Mouse (Mus musculus): ENCODE data around the gene Bcl2. TPM values are rescaled to one million over a fixed set of nuclear protein-coding genes. Genes with fewer than 3 reads are reported as not detected.

Gene Bcl2
- polyA plus RNA-seq, 1 experiment from 2014 or later = 10.1 TPM

GRCm38 (mm10) chr1:106616955-106617354, 97.1 kb downstream of the Bcl2 start:
- Histone ChIP-seq H3K36me3 (ENCODE audit: control insufficient read depth, insufficient read depth, low read length) (no peaks in the 10 kb centered on the region), H3K9me3 (ENCODE audit: control insufficient read depth, low read length) (no peaks in the 10 kb centered on the region), H3K4me2 (ENCODE audit: low read depth, severe bottlenecking) (no peak overlapping the region), H3K4me1 (ENCODE audit: control insufficient read depth, insufficient read depth, low read length) (no peaks in the 10 kb centered on the region), H3K27me3 (ENCODE audit: control insufficient read depth, insufficient read depth, low read length) (no peaks in the 10 kb centered on the region), H3K27ac (replicated peaks; ENCODE audit: low read depth, low read length) (no peak overlapping the region), H3K4me3 (ENCODE audit: low read depth, low read length) (no peak overlapping the region), H3K9ac (ENCODE audit: low read length) (no peak overlapping the region)
- 73% methylated on average over 5 of the region's 5 CpGs for WGBS
- ATAC-seq (ENCODE audit: insufficient number of reproducible peaks, low FRiP score, low TSS enrichment, low read depth) = no peak
- no peak for DNase-seq (ENCODE audit: low spot score)

DNA sequence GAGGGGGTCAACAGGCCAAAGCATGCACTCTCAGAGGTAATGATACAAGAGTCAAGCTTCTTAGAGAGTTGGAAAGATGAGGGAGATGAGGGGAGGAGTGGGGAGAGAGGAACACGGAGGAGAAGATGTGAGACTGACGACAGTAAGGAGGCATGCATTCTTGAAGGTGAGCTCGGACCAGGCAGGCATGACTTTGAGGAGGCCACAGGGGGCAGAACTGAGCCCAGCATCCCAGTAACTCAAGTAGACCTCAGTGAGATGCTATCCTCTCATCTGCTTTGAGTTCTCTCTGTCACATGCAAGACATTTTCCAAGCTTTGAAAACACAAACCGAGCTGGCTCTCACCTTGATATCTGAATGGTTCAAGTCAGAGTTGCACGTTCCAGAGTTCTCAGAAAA, 100.7 kb downstream of the Bcl2 start:
- Histone ChIP-seq H3K9ac (ENCODE audit: low read length) (no peak overlapping the region), H3K9me3 (ENCODE audit: control insufficient read depth, low read length) (no peaks in the 10 kb centered on the region), H3K27me3 (ENCODE audit: control insufficient read depth, insufficient read depth, low read length) (no peaks in the 10 kb centered on the region), H3K4me2 (ENCODE audit: low read depth, severe bottlenecking) (no peak overlapping the region), H3K36me3 (ENCODE audit: control insufficient read depth, insufficient read depth, low read length) (no peaks in the 10 kb centered on the region), H3K4me3 (ENCODE audit: low read depth, low read length) (no peak overlapping the region), H3K27ac (replicated peaks; ENCODE audit: low read depth, low read length) (no peak overlapping the region), H3K4me1 (ENCODE audit: control insufficient read depth, insufficient read depth, low read length) (no peaks in the 10 kb centered on the region)
- no peak for ATAC-seq (ENCODE audit: insufficient number of reproducible peaks, low FRiP score, low TSS enrichment, low read depth)
- DNase-seq (ENCODE audit: low spot score) = no peak
- WGBS = 81% methylated on average over 5 of the region's 5 CpGs

DNA sequence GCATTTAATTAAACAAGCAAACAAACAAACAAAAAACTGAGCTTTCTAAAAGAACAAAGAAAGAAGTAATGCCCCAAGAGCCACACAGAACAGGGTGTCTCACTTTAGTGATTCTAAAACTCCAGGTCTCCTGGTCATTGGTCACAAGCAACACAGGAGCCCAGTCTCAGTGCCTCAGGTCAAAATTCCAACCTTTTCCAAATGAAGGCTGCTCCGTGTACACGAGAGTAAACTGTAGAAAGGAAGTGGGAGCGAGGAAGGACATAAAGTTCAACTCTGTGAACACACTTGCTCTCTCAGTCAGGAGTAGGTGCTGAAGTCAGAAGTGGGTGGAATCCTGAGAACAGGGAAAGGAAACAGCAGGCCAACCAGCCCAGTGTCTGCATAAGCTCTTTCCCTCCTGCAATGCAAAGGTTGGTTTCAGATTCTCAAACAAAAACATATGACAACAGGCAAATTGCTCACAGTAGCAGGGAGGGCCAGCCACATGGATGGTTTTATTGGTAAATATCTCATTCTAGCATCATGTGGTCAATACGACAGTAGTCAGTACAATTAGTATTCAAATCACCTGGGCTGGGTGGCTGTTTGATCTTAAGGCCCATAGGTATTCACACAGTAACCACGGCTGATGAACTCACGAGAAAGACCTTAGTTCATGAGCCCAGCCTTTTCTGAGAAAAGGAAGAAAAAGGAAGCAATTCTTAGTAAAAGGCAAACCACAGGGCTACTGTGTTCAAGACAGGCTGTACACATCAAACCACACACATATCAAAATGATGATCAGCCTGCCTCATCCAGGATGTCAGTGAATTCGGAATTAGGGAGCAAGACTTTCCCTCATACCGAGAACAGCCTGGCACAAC, 101.7 kb downstream of the Bcl2 start:
- Histone ChIP-seq H3K27ac (replicated peaks; ENCODE audit: low read depth, low read length) (no peak overlapping the region), H3K36me3 (ENCODE audit: control insufficient read depth, insufficient read depth, low read length) (no peaks in the 10 kb centered on the region), H3K4me2 (ENCODE audit: low read depth, severe bottlenecking) (no peak overlapping the region), H3K27me3 (ENCODE audit: control insufficient read depth, insufficient read depth, low read length) (no peaks in the 10 kb centered on the region), H3K4me1 (ENCODE audit: control insufficient read depth, insufficient read depth, low read length) (no peaks in the 10 kb centered on the region), H3K4me3 (ENCODE audit: low read depth, low read length) (no peak overlapping the region), H3K9ac (ENCODE audit: low read length) (no peak overlapping the region), H3K9me3 (ENCODE audit: control insufficient read depth, low read length) (no peaks in the 10 kb centered on the region)
- DNase-seq (ENCODE audit: low spot score) (no peak), ATAC-seq (ENCODE audit: insufficient number of reproducible peaks, low FRiP score, low TSS enrichment, low read depth) (no peak)
- 67% methylated on average over 8 of the region's 8 CpGs for WGBS

DNA sequence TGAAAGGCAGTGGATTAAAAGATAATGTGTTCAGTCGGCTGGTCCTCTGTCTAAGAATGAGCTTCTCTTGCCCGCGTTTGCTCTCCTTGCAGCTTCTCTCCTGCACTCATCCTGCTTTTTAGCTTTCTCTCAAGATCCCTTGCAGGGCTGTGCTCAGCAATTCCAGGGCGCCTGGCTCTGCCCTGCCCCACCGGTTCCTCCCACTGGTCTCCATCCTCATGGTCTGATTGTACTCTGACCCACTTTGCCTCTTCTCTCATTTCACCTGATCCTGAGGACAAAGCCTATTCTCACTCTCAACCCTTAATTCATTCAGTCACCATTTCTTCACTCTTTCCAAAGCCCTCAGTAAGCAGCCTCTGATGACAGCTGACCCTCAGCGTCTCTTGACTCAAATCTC, 102.8 kb downstream of the Bcl2 start:
- no peaks in the 10 kb centered on the region for H3K9me3 ChIP-seq (ENCODE audit: control insufficient read depth, low read length)
- H3K27me3 ChIP-seq (ENCODE audit: control insufficient read depth, insufficient read depth, low read length) = no peaks in the 10 kb centered on the region
- H3K27ac ChIP-seq (replicated peaks; ENCODE audit: low read depth, low read length) = no peak overlapping the region
- DNase-seq (ENCODE audit: low spot score) = no peak
- no peak overlapping the region for H3K9ac ChIP-seq (ENCODE audit: low read length)
- H3K4me2 ChIP-seq (ENCODE audit: low read depth, severe bottlenecking) = no peak overlapping the region
- no peaks in the 10 kb centered on the region for H3K36me3 ChIP-seq (ENCODE audit: control insufficient read depth, insufficient read depth, low read length)
- no peak overlapping the region for H3K4me3 ChIP-seq (ENCODE audit: low read depth, low read length)
- H3K4me1 ChIP-seq (ENCODE audit: control insufficient read depth, insufficient read depth, low read length) = no peaks in the 10 kb centered on the region
- 88% methylated on average over 6 of the region's 6 CpGs for WGBS
- ATAC-seq (ENCODE audit: insufficient number of reproducible peaks, low FRiP score, low TSS enrichment, low read depth) = no peak

DNA sequence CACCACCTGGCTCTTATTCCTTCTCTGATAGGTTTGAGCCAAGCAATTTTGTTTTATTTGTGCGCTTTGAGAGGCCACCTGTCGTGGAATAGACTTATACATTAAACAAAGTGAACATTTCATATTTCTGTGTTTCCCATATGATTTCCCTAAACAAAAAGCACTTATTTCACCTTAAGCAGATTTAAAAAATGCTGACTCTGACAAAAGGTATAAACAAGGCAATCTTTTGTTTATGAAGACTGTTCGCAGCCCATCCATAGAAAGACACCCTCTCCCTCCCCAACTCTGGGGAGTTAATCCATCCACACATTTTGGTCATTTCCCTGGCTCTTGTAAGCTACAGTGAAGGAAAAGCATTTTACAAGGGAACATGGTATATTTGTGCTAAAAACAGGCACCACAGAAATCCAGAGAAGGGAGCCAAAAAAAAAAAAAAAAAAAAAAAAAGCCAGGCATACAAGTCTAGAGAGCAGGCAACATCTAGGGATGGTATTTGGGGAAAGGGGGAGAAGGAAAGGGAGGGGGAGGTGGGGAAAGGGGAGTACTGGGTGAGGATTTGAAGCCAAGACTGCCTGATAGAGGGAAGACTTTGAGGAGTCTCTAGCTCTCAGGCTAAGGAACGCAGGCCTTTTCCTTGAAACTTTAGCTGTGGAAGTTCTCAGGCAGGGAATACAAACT, 105.8 kb downstream of the Bcl2 start:
- no peaks in the 10 kb centered on the region for H3K27me3 ChIP-seq (ENCODE audit: control insufficient read depth, insufficient read depth, low read length)
- no peak for DNase-seq (ENCODE audit: low spot score)
- peaks cover 5% of the 10 kb centered on the region; the same call in 1 of the 2 replicates for H3K4me1 ChIP-seq (ENCODE audit: control insufficient read depth, insufficient read depth, low read length)
- H3K9me3 ChIP-seq (ENCODE audit: control insufficient read depth, low read length) = no peaks in the 10 kb centered on the region
- no peak overlapping the region for H3K4me2 ChIP-seq (ENCODE audit: low read depth, severe bottlenecking)
- no peak overlapping the region for H3K9ac ChIP-seq (ENCODE audit: low read length)
- WGBS = 94% methylated on average over 4 of the region's 4 CpGs
- no peak overlapping the region for H3K4me3 ChIP-seq (ENCODE audit: low read depth, low read length)
- no peak overlapping the region for H3K27ac ChIP-seq (replicated peaks; ENCODE audit: low read depth, low read length)
- no peak for ATAC-seq (ENCODE audit: insufficient number of reproducible peaks, low FRiP score, low TSS enrichment, low read depth)
- no peaks in the 10 kb centered on the region for H3K36me3 ChIP-seq (ENCODE audit: control insufficient read depth, insufficient read depth, low read length)

GRCm38 (mm10) chr1:106606951-106607350, 107.1 kb downstream of the Bcl2 start:
- 91% methylated on average over 5 of the region's 5 CpGs for WGBS
- Histone ChIP-seq H3K9me3 (ENCODE audit: control insufficient read depth, low read length) (no peaks in the 10 kb centered on the region), H3K27me3 (ENCODE audit: control insufficient read depth, insufficient read depth, low read length) (no peaks in the 10 kb centered on the region), H3K27ac (replicated peaks; ENCODE audit: low read depth, low read length) (no peak overlapping the region), H3K9ac (ENCODE audit: low read length) (no peak overlapping the region), H3K4me2 (ENCODE audit: low read depth, severe bottlenecking) (no peak overlapping the region), H3K4me3 (ENCODE audit: low read depth, low read length) (no peak overlapping the region), H3K36me3 (ENCODE audit: control insufficient read depth, insufficient read depth, low read length) (no peaks in the 10 kb centered on the region), H3K4me1 (ENCODE audit: control insufficient read depth, insufficient read depth, low read length) (peaks cover 6% of the 10 kb centered on the region; the same call in 1 of the 2 replicates)
- DNase-seq (ENCODE audit: low spot score) (no peak), ATAC-seq (ENCODE audit: insufficient number of reproducible peaks, low FRiP score, low TSS enrichment, low read depth) (no peak)

- no peak for DNase-seq (ENCODE audit: low spot score)
- Histone ChIP-seq H3K4me3 (ENCODE audit: low read depth, low read length) (no peak overlapping the region), H3K4me2 (ENCODE audit: low read depth, severe bottlenecking) (no peak overlapping the region), H3K9me3 (ENCODE audit: control insufficient read depth, low read length) (no peaks in the 10 kb centered on the region), H3K9ac (ENCODE audit: low read length) (no peak overlapping the region), H3K27ac (replicated peaks; ENCODE audit: low read depth, low read length) (no peak overlapping the region; the same call in 1 of the 2 replicates), H3K36me3 (ENCODE audit: control insufficient read depth, insufficient read depth, low read length) (no peaks in the 10 kb centered on the region), H3K27me3 (ENCODE audit: control insufficient read depth, insufficient read depth, low read length) (no peaks in the 10 kb centered on the region), H3K4me1 (ENCODE audit: control insufficient read depth, insufficient read depth, low read length) (peaks cover 6% of the 10 kb centered on the region; the same call in 1 of the 2 replicates)
- 65% methylated on average over 4 of the region's 4 CpGs for WGBS
- no peak for ATAC-seq (ENCODE audit: insufficient number of reproducible peaks, low FRiP score, low TSS enrichment, low read depth)
Observed at GRCm38 (mm10) chr1:106603406-106603805, 110.7 kb downstream of the Bcl2 start.

- H3K4me3 ChIP-seq (ENCODE audit: low read depth, low read length) = no peak overlapping the region
- no peak overlapping the region for H3K9ac ChIP-seq (ENCODE audit: low read length)
- H3K9me3 ChIP-seq (ENCODE audit: control insufficient read depth, low read length) = no peaks in the 10 kb centered on the region
- H3K36me3 ChIP-seq (ENCODE audit: control insufficient read depth, insufficient read depth, low read length) = no peaks in the 10 kb centered on the region
- no peaks in the 10 kb centered on the region for H3K27me3 ChIP-seq (ENCODE audit: control insufficient read depth, insufficient read depth, low read length)
- WGBS = 29% methylated on average over 6 of the region's 6 CpGs
- DNase-seq (ENCODE audit: low spot score) = peak; percentile 38
- ATAC-seq (ENCODE audit: insufficient number of reproducible peaks, low FRiP score, low TSS enrichment, low read depth) = no peak
- peaks cover 6% of the 10 kb centered on the region; the same call in 1 of the 2 replicates for H3K4me1 ChIP-seq (ENCODE audit: control insufficient read depth, insufficient read depth, low read length)
- no peak overlapping the region for H3K27ac ChIP-seq (replicated peaks; ENCODE audit: low read depth, low read length)
- H3K4me2 ChIP-seq (ENCODE audit: low read depth, severe bottlenecking) = no peak overlapping the region
Observed at GRCm38 (mm10) chr1:106602941-106603340, 111.1 kb downstream of the Bcl2 start.
